Mouse (Mus musculus) E14TG2a.4 (cell line): ENCODE data around the gene Dnah6.

Experiments used
- H3K27me3 ChIP-seq: 2 replicates; pipeline ENCODE4 v1.6.1; 2014; ENCODE audit warnings: low read length, control low read depth; ENCODE audit not compliant: insufficient read depth
- H3K36me3 ChIP-seq: 2 replicates; pipeline ENCODE4 v1.6.1; 2014; ENCODE audit warnings: low read length, control low read depth; ENCODE audit not compliant: insufficient read depth
- H3K4me1 ChIP-seq: replicated peaks from 2 replicates; pipeline ENCODE4 v1.6.1; 2014; ENCODE audit warnings: low read depth, low read length, control low read depth
- H3K4me3 ChIP-seq: replicated peaks from 2 replicates; pipeline ENCODE4 v1.5.1; 2014; ENCODE audit warnings: mild to moderate bottlenecking, low read length
- H3K9me3 ChIP-seq: 2 replicates; pipeline ENCODE4 v1.6.1; 2014; ENCODE audit warnings: low read length, control low read depth
- CTCF ChIP-seq: conservative IDR thresholded peaks from 2 replicates; pipeline ENCODE4 v1.5.1; 2014; ENCODE audit warnings: low read length
- NANOG ChIP-seq: IDR thresholded peaks from 2 replicates; pipeline ENCODE4 v1.6.1; 2014; ENCODE audit warnings: borderline replicate concordance, low read length, mixed read lengths
- POU5F1 ChIP-seq: IDR thresholded peaks from 2 replicates; pipeline ENCODE4 v1.6.1; 2014; ENCODE audit warnings: low read length, borderline replicate concordance

Gene Dnah6

DNA sequence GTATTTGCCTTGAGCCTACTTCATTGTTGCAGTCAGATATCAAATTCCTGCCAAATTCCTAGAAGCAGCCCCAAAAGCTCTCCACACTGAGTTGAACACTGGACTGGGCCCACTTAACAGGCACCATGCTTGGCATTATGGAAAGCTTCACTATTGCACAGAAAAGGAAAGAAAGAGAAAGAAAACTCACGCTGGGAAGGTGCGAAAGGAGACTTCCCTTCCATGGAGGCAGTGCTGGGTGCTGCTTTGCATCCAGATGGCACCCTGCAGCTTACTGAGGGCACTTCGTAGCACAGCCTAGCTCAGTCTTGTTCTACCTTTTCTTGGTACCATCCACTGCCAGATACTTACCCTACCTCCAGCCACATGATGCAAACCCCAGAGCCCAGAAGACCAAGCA lies 14.2 kb upstream of the Dnah6 start:
- Histone ChIP-seq H3K36me3 (no peaks in the 10 kb centered on the region), H3K27me3 (no peaks in the 10 kb centered on the region), H3K4me1 (peaks cover 19% of the 10 kb centered on the region), H3K4me3 (no peak overlapping the region), H3K9me3 (peaks cover 13% of the 10 kb centered on the region)
- TF ChIP-seq CTCF (no peak), POU5F1 (no peak), NANOG (no peak)

DNA sequence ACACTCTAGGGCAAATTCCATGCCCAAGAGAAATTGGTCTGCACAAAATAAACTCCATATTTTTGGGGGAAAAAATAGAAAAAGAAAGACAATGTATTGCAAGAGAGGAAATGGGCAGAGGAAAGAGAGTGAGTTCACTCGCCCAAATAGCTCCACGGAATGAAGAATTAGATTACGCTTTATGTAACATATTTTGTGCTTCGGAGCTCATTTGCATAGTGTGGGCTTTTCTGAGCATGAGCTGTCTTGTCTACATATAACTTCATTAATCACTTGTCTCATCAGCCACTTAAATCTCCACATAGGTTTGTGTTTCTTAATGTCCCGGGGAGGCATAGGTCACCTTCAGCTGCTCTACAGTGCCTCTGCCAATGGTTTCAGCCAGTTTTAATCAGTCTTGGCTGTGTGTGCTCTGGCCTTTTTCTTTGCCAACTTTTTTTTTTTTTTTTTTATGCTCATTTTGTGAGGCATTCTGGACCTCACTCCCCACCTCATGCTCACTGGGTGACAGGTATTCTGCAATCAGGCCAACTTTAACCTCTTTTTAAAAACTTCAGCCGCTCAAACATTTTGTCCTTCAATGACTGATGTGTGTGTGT lies 12.9 kb upstream of the Dnah6 start:
- H3K9me3 ChIP-seq = peaks cover 13% of the 10 kb centered on the region
- no peaks in the 10 kb centered on the region for H3K27me3 ChIP-seq
- H3K36me3 ChIP-seq = no peaks in the 10 kb centered on the region
- no peak for TF ChIP-seq CTCF
- no peak for TF ChIP-seq POU5F1
- no peak for TF ChIP-seq NANOG
- H3K4me1 ChIP-seq = peaks cover 21% of the 10 kb centered on the region
- no peak overlapping the region for H3K4me3 ChIP-seq

DNA sequence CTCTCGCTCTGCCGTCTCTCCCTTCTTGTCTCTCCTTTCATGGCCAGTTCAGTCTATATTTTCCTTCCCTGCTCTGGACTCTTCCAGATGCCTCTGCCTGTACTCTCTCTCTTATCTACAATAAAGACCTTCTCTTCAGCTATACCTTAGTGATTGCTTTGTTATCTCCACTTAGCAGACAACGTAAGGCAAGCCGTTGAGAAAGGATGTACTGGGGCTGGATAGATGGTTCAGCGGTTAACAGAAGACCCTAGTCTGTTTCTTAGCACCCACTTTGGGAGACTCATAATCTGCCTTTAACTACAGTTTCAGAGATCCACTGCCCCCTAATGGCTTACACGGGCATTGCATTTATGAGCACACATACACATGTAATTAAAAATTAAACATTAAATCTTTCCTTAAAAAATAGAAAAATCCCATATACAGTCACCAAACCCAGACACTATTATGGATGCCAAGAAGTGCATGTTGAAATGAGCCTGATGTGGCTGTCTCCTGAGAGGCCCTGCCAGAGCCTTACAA lies 11.8 kb upstream of the Dnah6 start:
- Histone ChIP-seq H3K9me3 (peaks cover 12% of the 10 kb centered on the region), H3K27me3 (no peaks in the 10 kb centered on the region), H3K36me3 (no peaks in the 10 kb centered on the region), H3K4me3 (no peak overlapping the region), H3K4me1 (peaks cover 32% of the 10 kb centered on the region)
- TF ChIP-seq CTCF (peak; percentile 79), POU5F1 (no peak)

DNA sequence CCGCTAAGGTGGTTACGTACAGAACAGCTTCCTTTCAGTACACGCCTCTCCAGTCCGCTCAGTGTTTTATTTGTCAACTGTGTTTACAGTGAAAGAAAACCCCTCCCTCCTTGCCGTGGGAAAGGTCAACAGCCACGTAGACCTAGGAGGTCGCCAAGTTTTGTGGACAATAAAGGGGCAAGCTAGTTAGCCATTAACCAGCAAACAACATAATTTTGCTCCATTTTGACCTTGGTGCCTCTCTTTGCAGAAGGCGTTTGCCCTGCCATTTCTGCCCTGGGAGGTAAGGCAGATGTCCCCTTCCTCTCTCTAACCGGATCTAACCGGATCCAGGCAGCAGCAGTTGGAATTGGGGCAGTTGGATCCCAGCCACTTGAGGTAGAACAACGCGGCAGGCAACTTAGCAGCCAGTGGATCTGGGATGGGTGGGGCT lies 10.7 kb upstream of the Dnah6 start:
- TF ChIP-seq CTCF (no peak), NANOG (no peak), POU5F1 (no peak)
- peaks cover 6% of the 10 kb centered on the region for H3K9me3 ChIP-seq
- peak overlapping the region; percentile 35; the same call in 1 of the 2 replicates for H3K4me3 ChIP-seq
- H3K36me3 ChIP-seq = no peaks in the 10 kb centered on the region
- H3K4me1 ChIP-seq = peaks cover 33% of the 10 kb centered on the region
- no peaks in the 10 kb centered on the region for H3K27me3 ChIP-seq

DNA sequence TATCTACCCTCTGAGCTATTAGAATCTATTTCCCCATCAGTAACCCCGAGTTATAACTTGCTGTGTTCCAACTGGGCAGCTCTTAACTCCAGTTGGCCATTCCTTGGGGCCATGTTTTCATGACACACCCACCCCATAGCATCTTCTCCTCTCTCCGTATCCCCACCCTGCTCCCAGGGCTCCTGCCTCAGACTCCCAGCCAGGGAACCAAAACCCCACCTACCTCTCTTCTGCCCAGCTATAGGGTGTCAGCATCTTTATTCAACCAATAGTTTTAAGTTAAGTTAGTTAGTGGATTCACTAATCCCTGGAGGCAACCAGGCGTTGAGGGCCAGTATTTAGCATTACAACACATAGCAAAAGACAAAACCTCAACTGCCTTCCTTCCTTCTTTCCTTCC lies 7.4 kb upstream of the Dnah6 start:
- Histone ChIP-seq H3K4me1 (peaks cover 54% of the 10 kb centered on the region), H3K27me3 (no peaks in the 10 kb centered on the region), H3K36me3 (no peaks in the 10 kb centered on the region), H3K4me3 (no peak overlapping the region), H3K9me3 (no peaks in the 10 kb centered on the region)
- TF ChIP-seq POU5F1 = no peak
- no peak for TF ChIP-seq NANOG
- TF ChIP-seq CTCF = no peak

DNA sequence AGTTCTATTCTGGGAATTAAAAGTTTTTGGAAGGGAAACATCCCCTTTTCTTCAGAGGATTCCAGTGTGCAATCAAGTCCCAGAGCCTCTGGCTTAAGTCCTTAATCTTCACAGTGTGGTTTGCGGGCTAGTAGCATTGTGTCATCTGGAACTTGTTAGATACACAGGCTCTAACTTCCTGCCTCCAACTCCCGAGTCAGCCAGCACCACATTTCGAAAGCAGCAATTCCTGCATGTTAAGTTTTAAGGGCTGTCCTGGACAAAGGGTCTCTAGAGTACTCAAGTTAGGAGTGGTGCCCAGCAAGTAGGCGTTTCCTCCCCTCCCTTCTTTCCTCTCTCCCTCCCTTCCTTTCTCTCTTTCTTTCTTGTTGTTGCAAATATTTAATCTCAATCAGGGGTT lies 7.0 kb upstream of the Dnah6 start:
- TF ChIP-seq NANOG = no peak
- H3K36me3 ChIP-seq = no peaks in the 10 kb centered on the region

DNA sequence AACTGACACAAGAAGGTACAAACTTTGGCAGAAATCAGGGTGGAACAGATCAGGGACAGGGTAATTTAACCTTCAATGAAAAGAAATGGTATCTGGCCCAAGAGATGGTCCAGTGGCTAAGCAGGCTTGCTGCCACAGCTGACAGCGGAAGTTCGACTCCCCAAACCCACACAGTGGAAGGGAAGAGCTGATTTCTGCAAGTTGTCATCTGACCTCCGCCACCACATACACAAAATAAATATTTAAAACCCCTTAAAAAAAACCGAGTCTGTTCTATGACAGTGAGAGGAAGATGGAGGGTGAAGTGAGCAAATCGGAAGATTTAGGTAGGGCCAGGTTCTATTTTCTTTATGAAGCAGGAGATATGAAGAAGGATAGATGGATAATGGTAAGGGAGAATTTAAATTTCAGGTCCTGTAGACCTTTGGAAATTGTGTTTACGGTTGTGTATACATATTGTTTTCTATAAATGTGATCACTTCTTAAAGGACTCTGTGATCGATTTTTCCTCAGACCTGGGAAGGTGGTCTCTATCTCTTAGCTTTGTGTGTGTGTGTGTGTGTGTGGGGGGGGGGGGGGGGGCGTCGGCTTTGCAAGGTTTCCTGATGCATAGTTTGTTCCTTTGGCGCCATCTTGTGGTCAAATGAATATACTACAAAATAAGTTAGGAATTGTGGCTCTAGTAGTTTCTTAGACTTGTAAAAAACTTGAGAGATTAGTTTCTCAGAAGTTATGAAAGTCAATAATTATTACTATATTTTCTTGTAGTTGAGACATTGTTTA lies 6.1 kb upstream of the Dnah6 start:
- TF ChIP-seq NANOG (no peak), POU5F1 (no peak), CTCF (no peak)
- peaks cover 58% of the 10 kb centered on the region for H3K4me1 ChIP-seq

More for the DNA sequence above, 7.0 kb upstream of the Dnah6 start:
- no peaks in the 10 kb centered on the region for H3K9me3 ChIP-seq
- no peaks in the 10 kb centered on the region for H3K27me3 ChIP-seq
- peaks cover 55% of the 10 kb centered on the region for H3K4me1 ChIP-seq
- no peak overlapping the region for H3K4me3 ChIP-seq

DNA sequence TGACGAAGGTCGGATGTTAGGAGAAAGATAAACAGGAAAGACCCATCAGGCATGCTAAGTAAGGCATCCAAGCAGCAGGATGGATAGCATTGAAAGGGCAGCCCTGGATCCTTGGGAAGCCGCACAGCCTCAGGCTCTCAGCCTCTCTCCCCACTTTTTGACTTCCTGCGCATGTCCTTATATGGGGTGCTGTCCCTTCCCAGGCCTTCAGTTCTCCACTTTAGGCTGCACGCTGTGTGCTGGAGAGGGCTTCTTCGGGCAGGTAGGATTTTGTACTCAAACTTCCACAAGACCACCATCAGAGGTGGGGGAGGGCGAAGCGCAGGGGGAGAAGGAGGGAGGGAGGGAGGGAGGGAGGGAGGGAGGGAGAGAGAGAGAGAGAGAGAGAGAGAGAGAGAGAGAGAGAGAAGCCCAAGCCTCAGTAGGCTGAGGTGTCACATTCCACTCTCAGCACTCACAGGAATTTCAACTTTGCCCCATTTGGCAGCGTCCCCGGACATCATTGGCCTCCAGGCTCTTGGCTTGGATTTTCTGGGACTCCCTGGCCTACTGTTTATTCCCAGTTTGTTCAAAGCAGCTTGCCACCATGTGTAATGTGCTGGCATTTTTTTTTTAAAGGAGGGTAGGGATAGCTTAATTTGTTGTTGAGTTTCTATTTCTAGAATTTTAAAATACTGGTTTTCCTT lies 1.5 kb upstream of the Dnah6 start:
- Histone ChIP-seq H3K4me3 (no peak overlapping the region; the same call in 1 of the 2 replicates), H3K9me3 (no peaks in the 10 kb centered on the region), H3K27me3 (no peaks in the 10 kb centered on the region), H3K36me3 (no peaks in the 10 kb centered on the region), H3K4me1 (peaks cover 39% of the 10 kb centered on the region)
- TF ChIP-seq POU5F1 (no peak), NANOG (peak; percentile 11; the same call in 1 of the 2 replicates), CTCF (no peak)

More for the DNA sequence above, 6.1 kb upstream of the Dnah6 start:
- no peak overlapping the region for H3K4me3 ChIP-seq
- H3K36me3 ChIP-seq = no peaks in the 10 kb centered on the region
- no peaks in the 10 kb centered on the region for H3K9me3 ChIP-seq
- no peaks in the 10 kb centered on the region for H3K27me3 ChIP-seq
